Mouse (Mus musculus): ENCODE data around the gene Npas4.
"Not testable (repeated sequence)": the region's sequence is repeated elsewhere in the genome, so short reads cannot be mapped to it uniquely, and the experiment has no call there.

- TF ChIP-seq POLR2A (IDR thresholded peaks at IDR 0.05; ENCODE audit: borderline replicate concordance, control insufficient read depth, low read depth, low read length); CTCF (IDR thresholded peaks at IDR 0.05; ENCODE audit: control insufficient read depth, insufficient read depth, low read length): not testable (repeated sequence)
Observed at GRCm38 (mm10) chr19:5003644-5004043, 13.5 kb upstream of the Npas4 start.
